Mouse (Mus musculus) heart, postnatal 25 days (tissue): ENCODE results near the gene Gm20388. TPM values are rescaled to one million over a fixed set of nuclear protein-coding genes. Genes with fewer than 3 reads are reported as not detected.
A peak's percentile ranks its signal among the peaks of the same experiment; 100 is the strongest.

Source experiments
- DNase-seq: peaks from one replicate; pipeline ENCODE4 v3.0.0; 2022; ENCODE audit warnings: low spot score
- intact Hi-C: fragments of 180-260 bp; cut with DNase I; formaldehyde crosslinking; loops from one replicate; pipeline ENCODE4 v1.15.1; 2025
- total RNA-seq, 2 experiments: library from RNA; stranded (reverse); gene quantifications; 2 replicates each; pipeline ENCODE4 v1.2.3; 2021

The Gm20388 gene
- total RNA-seq, 2 experiments from 2014 or later, result 2.7 TPM; not detected in 1

- intact Hi-C loops, result loop anchor here (1.0 to 5.0 kb wide), 2 partner anchors 56 to 100 kb away; partner anchors contain the start of genes Ctu2, Cyba and Rnf166
- DNase-seq, result peak; percentile 98
These were observed 2466.0 kb downstream of the Gm20388 start, which contains the start of gene Zc3h18 for GRCm38 (mm10) chr8:122376365-122377231. Gene Zc3h18 (plus strand): TSS chr8:122376609.

- DNase-seq, result no peak
- intact Hi-C loops, result no loop called here
These were observed 2472.4 kb downstream of the Gm20388 start for GRCm38 (mm10) chr8:122383039-122383438.

- DNase-seq, result no peak
- intact Hi-C loops, result no loop called here
These were observed 2478.7 kb downstream of the Gm20388 start for GRCm38 (mm10) chr8:122389357-122389756.

- intact Hi-C loops, result no loop called here
- DNase-seq, result no peak
These were observed 2480.1 kb downstream of the Gm20388 start for GRCm38 (mm10) chr8:122390758-122391157.

- no peak for DNase-seq
- intact Hi-C loops, result no loop called here
These were observed 2483.1 kb downstream of the Gm20388 start for GRCm38 (mm10) chr8:122393717-122394116.

GRCm38 (mm10) chr8:122395291-122395690 lies 2484.7 kb downstream of the Gm20388 start:
- DNase-seq, result no peak
- intact Hi-C loops, result no loop called here

- intact Hi-C loops, result no loop called here
- no peak for DNase-seq
These were observed 2487.5 kb downstream of the Gm20388 start for GRCm38 (mm10) chr8:122398186-122398585.

GRCm38 (mm10) chr8:122405146-122405805 lies 2494.6 kb downstream of the Gm20388 start:
- no peak for DNase-seq
- intact Hi-C loops, result no loop called here

- intact Hi-C loops, result no loop called here
- DNase-seq, result no peak
These were observed 2497.0 kb downstream of the Gm20388 start for GRCm38 (mm10) chr8:122407678-122408077.

- DNase-seq, result no peak
- intact Hi-C loops, result no loop called here
These were observed 2503.7 kb downstream of the Gm20388 start for GRCm38 (mm10) chr8:122414311-122414710.

GRCm38 (mm10) chr8:122415554-122415953 lies 2504.9 kb downstream of the Gm20388 start:
- no peak for DNase-seq
- intact Hi-C loops, result no loop called here

- DNase-seq, result no peak
- intact Hi-C loops, result no loop called here
These were observed 2509.4 kb downstream of the Gm20388 start for GRCm38 (mm10) chr8:122419881-122420555.

GRCm38 (mm10) chr8:122421376-122422070 lies 2510.9 kb downstream of the Gm20388 start, which contains the start of gene Il17c:
Gene Il17c (plus strand): TSS chr8:122422020.
- DNase-seq, result no peak
- intact Hi-C loops, result no loop called here

- intact Hi-C loops, result no loop called here
- no peak for DNase-seq
These were observed 2512.6 kb downstream of the Gm20388 start for GRCm38 (mm10) chr8:122423217-122423616.

GRCm38 (mm10) chr8:122423659-122424058 lies 2513.0 kb downstream of the Gm20388 start:
- peak; percentile 32 for DNase-seq
- intact Hi-C loops, result no loop called here

GRCm38 (mm10) chr8:122426145-122426544 lies 2515.5 kb downstream of the Gm20388 start:
- no peak for DNase-seq
- intact Hi-C loops, result no loop called here

GRCm38 (mm10) chr8:122427607-122428006 lies 2517.0 kb downstream of the Gm20388 start:
- intact Hi-C loops, result no loop called here
- DNase-seq, result no peak

- intact Hi-C loops, result no loop called here
- DNase-seq, result no peak
These were observed 2517.5 kb downstream of the Gm20388 start for GRCm38 (mm10) chr8:122428163-122428562.

- DNase-seq, result no peak
- intact Hi-C loops, result loop anchor here (5.0 kb wide), 1 partner anchor 53 kb away; the partner anchor contains the start of gene Zc3h18
These were observed 2519.5 kb downstream of the Gm20388 start for GRCm38 (mm10) chr8:122430058-122430636.
